Mouse (Mus musculus): ENCODE measurements around the gene Ppard. TPM values are rescaled to one million over a fixed set of nuclear protein-coding genes. Genes with fewer than 3 reads are reported as not detected.

Gene Ppard
- polyA plus RNA-seq, 1 experiment from 2014 or later, result 1.6 TPM

- no peak for ATAC-seq
- Histone ChIP-seq H3K4me3 (ENCODE audit: low read depth, low read length) (no peak overlapping the region), H3K27ac (ENCODE audit: low read length) (no peak overlapping the region), H3K9me3 (replicated peaks; ENCODE audit: control insufficient read depth, low read length, poor library complexity, severe bottlenecking) (no peaks in the 10 kb centered on the region), H3K9ac (ENCODE audit: low read depth, low read length) (no peak overlapping the region), H3K4me1 (ENCODE audit: control insufficient read depth, insufficient read depth, low read length) (peaks cover 8% of the 10 kb centered on the region), H3K36me3 (ENCODE audit: control insufficient read depth, insufficient read depth, low read length) (no peaks in the 10 kb centered on the region), H3K27me3 (ENCODE audit: control insufficient read depth, insufficient read depth, low read depth, low read length) (no peaks in the 10 kb centered on the region), H3K4me2 (ENCODE audit: low read length) (no peak overlapping the region)
- whole genome bisulfite sequencing, result 84% methylated on average over 9 of the region's 9 CpGs
Observed at GRCm38 (mm10) chr17:28258325-28258724, 25.8 kb downstream of the Ppard start.

- no peak overlapping the region for H3K4me2 ChIP-seq (ENCODE audit: low read length)
- H3K27ac ChIP-seq (ENCODE audit: low read length), result no peak overlapping the region
- no peaks in the 10 kb centered on the region for H3K9me3 ChIP-seq (replicated peaks; ENCODE audit: control insufficient read depth, low read length, poor library complexity, severe bottlenecking)
- H3K36me3 ChIP-seq (ENCODE audit: control insufficient read depth, insufficient read depth, low read length), result no peaks in the 10 kb centered on the region
- H3K27me3 ChIP-seq (ENCODE audit: control insufficient read depth, insufficient read depth, low read depth, low read length), result no peaks in the 10 kb centered on the region
- H3K9ac ChIP-seq (ENCODE audit: low read depth, low read length), result no peak overlapping the region
- H3K4me3 ChIP-seq (ENCODE audit: low read depth, low read length), result no peak overlapping the region
- 75% methylated on average over 16 of the region's 16 CpGs for whole genome bisulfite sequencing
- no peak for ATAC-seq
- H3K4me1 ChIP-seq (ENCODE audit: control insufficient read depth, insufficient read depth, low read length), result peaks cover 6% of the 10 kb centered on the region
Observed at GRCm38 (mm10) chr17:28259890-28260542, 27.5 kb downstream of the Ppard start.

- peaks cover 4% of the 10 kb centered on the region for H3K4me1 ChIP-seq (ENCODE audit: control insufficient read depth, insufficient read depth, low read length)
- ATAC-seq, result no peak
- no peak overlapping the region for H3K4me3 ChIP-seq (ENCODE audit: low read depth, low read length)
- H3K9ac ChIP-seq (ENCODE audit: low read depth, low read length), result no peak overlapping the region
- 81% methylated on average over 9 of the region's 9 CpGs for WGBS
- no peak overlapping the region for H3K27ac ChIP-seq (ENCODE audit: low read length)
- no peak overlapping the region for H3K4me2 ChIP-seq (ENCODE audit: low read length)
- no peaks in the 10 kb centered on the region for H3K9me3 ChIP-seq (replicated peaks; ENCODE audit: control insufficient read depth, low read length, poor library complexity, severe bottlenecking)
- no peaks in the 10 kb centered on the region for H3K27me3 ChIP-seq (ENCODE audit: control insufficient read depth, insufficient read depth, low read depth, low read length)
- no peaks in the 10 kb centered on the region for H3K36me3 ChIP-seq (ENCODE audit: control insufficient read depth, insufficient read depth, low read length)
Observed at GRCm38 (mm10) chr17:28260543-28260909, 28.0 kb downstream of the Ppard start.

- Histone ChIP-seq H3K27ac (ENCODE audit: low read length) (no peak overlapping the region), H3K9ac (ENCODE audit: low read depth, low read length) (no peak overlapping the region), H3K27me3 (ENCODE audit: control insufficient read depth, insufficient read depth, low read depth, low read length) (no peaks in the 10 kb centered on the region), H3K4me1 (ENCODE audit: control insufficient read depth, insufficient read depth, low read length) (no peaks in the 10 kb centered on the region), H3K4me3 (ENCODE audit: low read depth, low read length) (no peak overlapping the region), H3K4me2 (ENCODE audit: low read length) (no peak overlapping the region), H3K36me3 (ENCODE audit: control insufficient read depth, insufficient read depth, low read length) (no peaks in the 10 kb centered on the region), H3K9me3 (replicated peaks; ENCODE audit: control insufficient read depth, low read length, poor library complexity, severe bottlenecking) (no peaks in the 10 kb centered on the region)
- WGBS, result 79% methylated on average over 11 of the region's 11 CpGs
- ATAC-seq, result no peak
Observed at GRCm38 (mm10) chr17:28261795-28262194, 29.3 kb downstream of the Ppard start.

GRCm38 (mm10) chr17:28263181-28263894 lies 30.8 kb downstream of the Ppard start:
- 69% methylated on average over 13 of the region's 13 CpGs for WGBS

GRCm38 (mm10) chr17:28267251-28267650 lies 34.8 kb downstream of the Ppard start:
- H3K36me3 ChIP-seq (ENCODE audit: control insufficient read depth, insufficient read depth, low read length), result no peaks in the 10 kb centered on the region
- WGBS, result 93% methylated on average over 5 of the region's 5 CpGs
- ATAC-seq, result no peak
- no peaks in the 10 kb centered on the region for H3K4me1 ChIP-seq (ENCODE audit: control insufficient read depth, insufficient read depth, low read length)
- no peak overlapping the region for H3K4me3 ChIP-seq (ENCODE audit: low read depth, low read length)
- H3K9me3 ChIP-seq (replicated peaks; ENCODE audit: control insufficient read depth, low read length, poor library complexity, severe bottlenecking), result no peaks in the 10 kb centered on the region
- no peaks in the 10 kb centered on the region for H3K27me3 ChIP-seq (ENCODE audit: control insufficient read depth, insufficient read depth, low read depth, low read length)
- H3K27ac ChIP-seq (ENCODE audit: low read length), result no peak overlapping the region
- no peak overlapping the region for H3K9ac ChIP-seq (ENCODE audit: low read depth, low read length)
- H3K4me2 ChIP-seq (ENCODE audit: low read length), result no peak overlapping the region

More at GRCm38 (mm10) chr17:28263181-28263894, 30.8 kb downstream of the Ppard start:
- H3K9ac ChIP-seq (ENCODE audit: low read depth, low read length), result no peak overlapping the region
- H3K27ac ChIP-seq (ENCODE audit: low read length), result no peak overlapping the region
- H3K4me3 ChIP-seq (ENCODE audit: low read depth, low read length), result no peak overlapping the region
- H3K4me2 ChIP-seq (ENCODE audit: low read length), result no peak overlapping the region
- no peaks in the 10 kb centered on the region for H3K9me3 ChIP-seq (replicated peaks; ENCODE audit: control insufficient read depth, low read length, poor library complexity, severe bottlenecking)
- H3K36me3 ChIP-seq (ENCODE audit: control insufficient read depth, insufficient read depth, low read length), result no peaks in the 10 kb centered on the region
- H3K4me1 ChIP-seq (ENCODE audit: control insufficient read depth, insufficient read depth, low read length), result no peaks in the 10 kb centered on the region
- no peak for ATAC-seq
- H3K27me3 ChIP-seq (ENCODE audit: control insufficient read depth, insufficient read depth, low read depth, low read length), result no peaks in the 10 kb centered on the region

GRCm38 (mm10) chr17:28270165-28270564 lies 37.7 kb downstream of the Ppard start:
- no peak overlapping the region for H3K4me2 ChIP-seq (ENCODE audit: low read length)
- H3K4me3 ChIP-seq (ENCODE audit: low read depth, low read length), result no peak overlapping the region
- H3K9me3 ChIP-seq (replicated peaks; ENCODE audit: control insufficient read depth, low read length, poor library complexity, severe bottlenecking), result no peaks in the 10 kb centered on the region
- no peak for ATAC-seq
- H3K27me3 ChIP-seq (ENCODE audit: control insufficient read depth, insufficient read depth, low read depth, low read length), result no peaks in the 10 kb centered on the region
- 88% methylated on average over 13 of the region's 13 CpGs for WGBS
- H3K27ac ChIP-seq (ENCODE audit: low read length), result no peak overlapping the region
- no peak overlapping the region for H3K9ac ChIP-seq (ENCODE audit: low read depth, low read length)
- H3K4me1 ChIP-seq (ENCODE audit: control insufficient read depth, insufficient read depth, low read length), result no peaks in the 10 kb centered on the region
- H3K36me3 ChIP-seq (ENCODE audit: control insufficient read depth, insufficient read depth, low read length), result no peaks in the 10 kb centered on the region

GRCm38 (mm10) chr17:28271537-28272266 lies 39.2 kb downstream of the Ppard start:
- no peak for ATAC-seq
- no peak overlapping the region for H3K9ac ChIP-seq (ENCODE audit: low read depth, low read length)
- WGBS, result 85% methylated on average over 12 of the region's 12 CpGs

GRCm38 (mm10) chr17:28272281-28272680 lies 39.8 kb downstream of the Ppard start:
- H3K9me3 ChIP-seq (replicated peaks; ENCODE audit: control insufficient read depth, low read length, poor library complexity, severe bottlenecking), result no peaks in the 10 kb centered on the region
- no peak overlapping the region for H3K9ac ChIP-seq (ENCODE audit: low read depth, low read length)
- H3K36me3 ChIP-seq (ENCODE audit: control insufficient read depth, insufficient read depth, low read length), result no peaks in the 10 kb centered on the region
- no peak for ATAC-seq
- H3K4me3 ChIP-seq (ENCODE audit: low read depth, low read length), result no peak overlapping the region
- no peak overlapping the region for H3K4me2 ChIP-seq (ENCODE audit: low read length)
- WGBS, result 90% methylated on average over 9 of the region's 9 CpGs
- H3K27me3 ChIP-seq (ENCODE audit: control insufficient read depth, insufficient read depth, low read depth, low read length), result no peaks in the 10 kb centered on the region
- no peaks in the 10 kb centered on the region for H3K4me1 ChIP-seq (ENCODE audit: control insufficient read depth, insufficient read depth, low read length)
- no peak overlapping the region for H3K27ac ChIP-seq (ENCODE audit: low read length)

More at GRCm38 (mm10) chr17:28271537-28272266, 39.2 kb downstream of the Ppard start:
- H3K9me3 ChIP-seq (replicated peaks; ENCODE audit: control insufficient read depth, low read length, poor library complexity, severe bottlenecking), result no peaks in the 10 kb centered on the region
- no peaks in the 10 kb centered on the region for H3K4me1 ChIP-seq (ENCODE audit: control insufficient read depth, insufficient read depth, low read length)
- no peak overlapping the region for H3K4me3 ChIP-seq (ENCODE audit: low read depth, low read length)
- no peak overlapping the region for H3K27ac ChIP-seq (ENCODE audit: low read length)
- H3K36me3 ChIP-seq (ENCODE audit: control insufficient read depth, insufficient read depth, low read length), result no peaks in the 10 kb centered on the region
- H3K27me3 ChIP-seq (ENCODE audit: control insufficient read depth, insufficient read depth, low read depth, low read length), result no peaks in the 10 kb centered on the region
- no peak overlapping the region for H3K4me2 ChIP-seq (ENCODE audit: low read length)
